Comparison of ENCODE assay signal across 8 mouse cellular contexts in the genomic region with DNA sequence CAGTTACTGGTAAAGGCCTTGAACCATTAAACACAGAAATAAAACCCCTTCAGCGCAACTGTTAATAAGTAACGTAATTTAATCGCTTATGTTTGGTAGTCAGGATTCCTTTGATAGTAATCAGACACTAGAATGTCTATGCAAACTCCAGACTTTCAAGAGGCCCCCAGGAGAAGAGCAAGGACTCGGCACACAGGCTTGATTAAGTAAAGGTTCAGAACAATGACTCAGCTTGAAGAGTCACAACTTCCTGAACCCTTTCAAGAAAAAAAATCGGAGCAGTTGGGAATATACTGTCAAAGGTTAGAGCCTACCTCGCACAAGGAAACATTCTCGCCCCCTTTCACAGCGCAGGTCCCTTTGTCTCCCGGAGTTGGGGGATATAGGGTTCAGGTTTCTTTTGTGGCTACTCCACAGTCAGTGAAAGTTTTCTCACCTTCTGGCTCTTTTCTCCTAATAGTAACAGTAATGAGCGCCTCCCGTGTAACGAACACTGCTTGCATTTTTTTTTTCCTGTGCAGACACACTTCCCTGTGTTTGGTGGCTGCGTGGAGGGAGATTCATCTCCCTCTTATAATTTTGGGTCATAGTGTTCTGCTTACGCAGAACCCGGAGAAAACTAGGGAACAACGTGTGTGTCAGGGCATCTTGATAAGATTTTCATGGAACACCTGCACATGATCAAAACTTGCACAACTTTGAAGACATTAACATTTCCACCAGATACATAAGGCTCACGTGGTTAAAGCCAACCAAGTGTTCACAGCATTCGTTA. TPM values are rescaled to one million over a fixed set of nuclear protein-coding genes. Genes with fewer than 3 reads are reported as not detected.
DNase-seq lines count a peak whose midpoint lies in the region; ATAC-seq and TF ChIP-seq lines count a peak whose summit lies in the region.

No protein-coding gene starts in this region.

- intact Hi-C loops in left cerebral cortex, adult 2 months (cut with DNase I) = loop anchor here (5.0 kb wide), 1 partner anchor 206 kb away; no protein-coding TSS in a partner anchor
- intact Hi-C loops in left cerebral cortex, postnatal 10 days (cut with DNase I) = no loop called here

- WGBS in hindbrain, embryonic 10.5 days = 34% methylated on average over 18 of the region's 18 CpGs

- peak overlapping the region; percentile 93 for H3K4me3 ChIP-seq in left cerebral cortex, adult 2 months
- peak overlapping the region; percentile 73 for H3K4me3 ChIP-seq in brown adipose tissue, adult 24 weeks (ENCODE audit: insufficient read depth, low read depth, low read length)
- H3K4me3 ChIP-seq in hindbrain, embryonic 10.5 days = peak overlapping the region; percentile 62

- no peaks in the 10 kb centered on the region for H3K9me3 ChIP-seq in hindbrain, embryonic 10.5 days

- peak; percentile 26 for ATAC-seq in megakaryocyte progenitor cell, adult 5-6 weeks (replicated peaks; ENCODE audit: poor library complexity)

- no peak overlapping the region for H3K27ac ChIP-seq in left cerebral cortex, adult 2 months
- H3K27ac ChIP-seq in brown adipose tissue, adult 24 weeks (replicated peaks; ENCODE audit: low read depth, low read length) = no peak overlapping the region
- peak overlapping the region; percentile 91; the same call in 1 of the 2 replicates for H3K27ac ChIP-seq in hindbrain, embryonic 10.5 days

- TF ChIP-seq CTCF in left cerebral cortex, adult 2 months (IDR thresholded peaks at IDR 0.05) = no peak

- no peaks in the 10 kb centered on the region for H3K27me3 ChIP-seq in hindbrain, embryonic 10.5 days (ENCODE audit: insufficient read depth, poor library complexity, severe bottlenecking)

- H3K4me1 ChIP-seq in brown adipose tissue, adult 24 weeks (ENCODE audit: control insufficient read depth, insufficient read depth, insufficient read length, low read length) = no peaks in the 10 kb centered on the region
- peaks cover 21% of the 10 kb centered on the region for H3K4me1 ChIP-seq in hindbrain, embryonic 10.5 days (replicated peaks)

- peaks cover 21% of the 10 kb centered on the region for H3K36me3 ChIP-seq in hindbrain, embryonic 10.5 days

- DNase-seq in left cerebral cortex, adult 2 months (ENCODE audit: extremely low spot score in 1 of 2, low spot score in 2 of 2) = no peak
- DNase-seq in left cerebral cortex, postnatal 10 days (ENCODE audit: extremely low spot score in 1 of 2, low spot score in 2 of 2) = no peak
- no peak for DNase-seq in hindbrain, embryonic 10.5 days (ENCODE audit: low spot score)
- DNase-seq in gastrocnemius, postnatal 4 days (ENCODE audit: low spot score in 2 of 2) = no peak
- DNase-seq in cerebellum, postnatal 4 days (ENCODE audit: low spot score in 2 of 2) = no peak
- no peak for DNase-seq in lung, adult 18-20 months

RNA-seq across cellular contexts. Expression of a gene that starts 1.1 kb away (rescaled TPM):
- total RNA-seq in left cerebral cortex, adult 2 months (2021) = 10 to 100 TPM; 11.6 to 12.9 TPM
- 10 to 100 TPM; 14.0 to 16.9 TPM for total RNA-seq in left cerebral cortex, postnatal 10 days (2021)
- 6.3 and 11.9 TPM in 2 replicates for polyA plus RNA-seq in brown adipose tissue, adult 24 weeks (2012; ENCODE audit: insufficient read depth, insufficient read length, missing spikeins)
- 40.7 and 48.6 TPM in 2 replicates for polyA plus RNA-seq in hindbrain, embryonic 10.5 days (2016; fragmentation: Nextera tagmentation; extraction: Ambion mirVana)
- 26.9 and 37.3 TPM in 2 replicates for total RNA-seq in megakaryocyte progenitor cell, adult 5-6 weeks (2015)
- 26.0 and 26.3 TPM in 2 replicates for total RNA-seq in megakaryocyte progenitor cell, adult 5-6 weeks (2017)
- total RNA-seq in gastrocnemius, postnatal 4 days (2021) = 10 to 100 TPM; 40.1 to 51.1 TPM

RNA-seq across cellular contexts. Expression of a gene that starts 36.8 kb away (rescaled TPM):
- 10 to 100 TPM; 29.7 to 31.0 TPM for total RNA-seq in left cerebral cortex, adult 2 months (2021)
- 10 to 100 TPM; 30.8 to 33.8 TPM for total RNA-seq in left cerebral cortex, postnatal 10 days (2021)
- 3.8 and 6.1 TPM in 2 replicates for polyA plus RNA-seq in brown adipose tissue, adult 24 weeks (2012; ENCODE audit: insufficient read depth, insufficient read length, missing spikeins)
- 23.6 and 33.3 TPM in 2 replicates for polyA plus RNA-seq in hindbrain, embryonic 10.5 days (2016; fragmentation: Nextera tagmentation; extraction: Ambion mirVana)
- total RNA-seq in megakaryocyte progenitor cell, adult 5-6 weeks (2015) = 3.3 and 7.1 TPM in 2 replicates
- 1.1 and 3.0 TPM in 2 replicates for total RNA-seq in megakaryocyte progenitor cell, adult 5-6 weeks (2017)
- 10 to 100 TPM; 18.4 to 19.7 TPM for total RNA-seq in gastrocnemius, postnatal 4 days (2021)

RNA-seq across cellular contexts. Expression of a gene that starts 58.0 kb away (rescaled TPM):
- 10 to 100 TPM; 59.9 to 64.7 TPM for total RNA-seq in left cerebral cortex, adult 2 months (2021)
- 10 to 100 TPM; 62.5 to 63.8 TPM for total RNA-seq in left cerebral cortex, postnatal 10 days (2021)
- polyA plus RNA-seq in brown adipose tissue, adult 24 weeks (2012; ENCODE audit: insufficient read depth, insufficient read length, missing spikeins) = 6.2 and 10.5 TPM in 2 replicates
- polyA plus RNA-seq in hindbrain, embryonic 10.5 days (2016; fragmentation: Nextera tagmentation; extraction: Ambion mirVana) = 29.2 and 30.0 TPM in 2 replicates
- 53.9 and 62.0 TPM in 2 replicates for total RNA-seq in megakaryocyte progenitor cell, adult 5-6 weeks (2015)
- total RNA-seq in megakaryocyte progenitor cell, adult 5-6 weeks (2017) = 19.9 and 24.9 TPM in 2 replicates
- total RNA-seq in gastrocnemius, postnatal 4 days (2021) = 10 to 100 TPM; 31.7 to 33.2 TPM
